Mouse (Mus musculus) liver, embryonic 11.5 days (tissue): ENCODE data around the gene Gpsm3. TPM values are rescaled to one million over a fixed set of nuclear protein-coding genes. Genes with fewer than 3 reads are reported as not detected.

Source experiments
- ATAC-seq: fragments of 200-750 bp; cut with Nextera tagmentation; replicated peaks from 2 replicates; pipeline ENCODE4 v1.8.0; 2017; ENCODE audit warnings: moderate number of reproducible peaks, mild to moderate bottlenecking, moderate TSS enrichment, moderate library complexity; ENCODE audit not compliant: low FRiP score
- DNase-seq: peaks from one replicate; pipeline ENCODE4 v3.0.0-alpha.2; 2017; ENCODE audit warnings: low spot score
- H3K27ac ChIP-seq: fragments of 300-500 bp; sonication (generic); 2 replicates; pipeline ENCODE4 v1.5.1; 2014; ENCODE audit warnings: mild to moderate bottlenecking, low read depth, low read length, control low read depth
- H3K27me3 ChIP-seq: fragments of 300-500 bp; sonication (generic); replicated peaks from 2 replicates; pipeline ENCODE4 v1.6.1; 2014; ENCODE audit warnings: low read length, mixed read lengths; ENCODE audit not compliant: control insufficient read depth, insufficient read depth
- H3K36me3 ChIP-seq: fragments of 300-500 bp; sonication (generic); 2 replicates; pipeline ENCODE4 v1.6.1; 2014; ENCODE audit warnings: mild to moderate bottlenecking, low read length, moderate library complexity, mixed read lengths; ENCODE audit not compliant: control insufficient read depth, insufficient read depth
- H3K4me1 ChIP-seq: fragments of 300-500 bp; sonication (generic); replicated peaks from 2 replicates; pipeline ENCODE4 v1.6.1; 2014; ENCODE audit warnings: low read length, mixed read lengths; ENCODE audit not compliant: control insufficient read depth, insufficient read depth
- H3K4me2 ChIP-seq: fragments of 300-500 bp; sonication (generic); 2 replicates; pipeline ENCODE4 v1.6.1; 2014; ENCODE audit warnings: mild to moderate bottlenecking, control low read depth, moderate library complexity
- H3K4me3 ChIP-seq: fragments of 300-500 bp; sonication (generic); 2 replicates; pipeline ENCODE4 v1.5.1; 2014; ENCODE audit warnings: low read depth, low read length, control low read depth
- H3K9ac ChIP-seq: fragments of 300-500 bp; sonication (generic); 2 replicates; pipeline ENCODE4 v1.6.1; 2014; ENCODE audit warnings: low read depth, low read length, control low read depth
- H3K9me3 ChIP-seq: fragments of 300-500 bp; sonication (generic); 2 replicates; pipeline ENCODE4 v1.6.1; 2016; ENCODE audit warnings: low read length, inconsistent platforms, mixed read lengths; ENCODE audit not compliant: control insufficient read depth
- WGBS: fragments of 180-500 bp; shearing (Covaris S2); extraction: QIAGEN DNeasy Blood & Tissue Kit; methylation state at CpG from one replicate; pipeline ENCODE4 v1.1.7; 2014; 5-methylcytosine and 5-hydroxymethylcytosine counted together
- polyA plus RNA-seq: library from polyadenylated mRNA; unstranded; fragments of >200 nt; fragmentation: Nextera tagmentation; extraction: Ambion mirVana; gene quantifications from 2 replicates; pipeline ENCODE4 v1.2.1, GENCODE M21; 2014

The Gpsm3 gene
- polyA plus RNA-seq, 1 experiment from 2014 or later = 19.8 TPM

DNA sequence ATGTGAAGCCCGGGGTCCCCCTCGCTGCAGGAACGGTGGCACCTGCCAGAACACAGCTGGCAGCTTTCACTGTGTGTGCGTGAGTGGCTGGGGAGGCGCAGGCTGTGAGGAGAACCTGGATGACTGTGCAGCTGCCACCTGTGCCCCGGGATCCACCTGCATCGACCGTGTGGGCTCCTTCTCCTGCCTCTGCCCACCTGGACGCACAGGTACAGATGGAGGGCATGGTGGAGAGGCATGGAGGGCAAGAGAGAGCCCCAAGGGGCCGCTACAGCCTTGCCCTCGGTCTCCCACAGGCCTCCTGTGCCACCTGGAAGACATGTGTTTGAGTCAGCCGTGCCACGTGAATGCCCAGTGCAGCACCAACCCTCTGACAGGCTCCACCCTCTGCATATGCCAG is 21.2 kb upstream of the Gpsm3 start:
- Histone ChIP-seq H3K4me2 (no peak overlapping the region), H3K4me3 (no peak overlapping the region), H3K27me3 (peaks cover 8% of the 10 kb centered on the region; the same call in 1 of the 2 replicates), H3K4me1 (peaks cover 6% of the 10 kb centered on the region), H3K9me3 (no peaks in the 10 kb centered on the region), H3K27ac (no peak overlapping the region), H3K36me3 (no peaks in the 10 kb centered on the region), H3K9ac (no peak overlapping the region)
- no peak for ATAC-seq
- WGBS = 83% methylated on average over 13 of the region's 13 CpGs
- DNase-seq = no peak

DNA sequence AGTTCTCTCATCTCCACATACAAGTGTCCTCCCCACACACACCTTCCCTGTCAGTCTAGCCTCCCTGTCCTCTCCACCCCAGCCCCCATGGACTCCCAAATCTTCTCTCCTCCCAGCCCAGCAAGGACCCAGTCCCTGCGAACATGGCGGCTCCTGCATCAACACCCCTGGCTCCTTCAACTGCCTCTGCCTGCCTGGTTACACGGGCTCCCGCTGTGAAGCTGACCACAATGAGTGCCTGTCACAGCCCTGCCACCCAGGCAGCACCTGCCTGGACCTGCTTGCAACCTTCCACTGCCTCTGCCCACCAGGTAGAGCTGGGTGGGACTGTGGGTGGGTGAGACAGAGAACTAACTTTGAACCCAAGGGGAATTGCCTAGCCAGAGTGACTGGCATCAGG is 19.7 kb upstream of the Gpsm3 start:
- H3K36me3 ChIP-seq = no peaks in the 10 kb centered on the region
- H3K9me3 ChIP-seq = no peaks in the 10 kb centered on the region
- no peak overlapping the region for H3K27ac ChIP-seq
- H3K9ac ChIP-seq = no peak overlapping the region
- H3K4me3 ChIP-seq = no peak overlapping the region
- no peak for ATAC-seq
- H3K27me3 ChIP-seq = peaks cover 8% of the 10 kb centered on the region; the same call in 1 of the 2 replicates
- no peaks in the 10 kb centered on the region for H3K4me1 ChIP-seq
- DNase-seq = no peak
- WGBS = 60% methylated on average over 4 of the region's 4 CpGs
- H3K4me2 ChIP-seq = no peak overlapping the region

DNA sequence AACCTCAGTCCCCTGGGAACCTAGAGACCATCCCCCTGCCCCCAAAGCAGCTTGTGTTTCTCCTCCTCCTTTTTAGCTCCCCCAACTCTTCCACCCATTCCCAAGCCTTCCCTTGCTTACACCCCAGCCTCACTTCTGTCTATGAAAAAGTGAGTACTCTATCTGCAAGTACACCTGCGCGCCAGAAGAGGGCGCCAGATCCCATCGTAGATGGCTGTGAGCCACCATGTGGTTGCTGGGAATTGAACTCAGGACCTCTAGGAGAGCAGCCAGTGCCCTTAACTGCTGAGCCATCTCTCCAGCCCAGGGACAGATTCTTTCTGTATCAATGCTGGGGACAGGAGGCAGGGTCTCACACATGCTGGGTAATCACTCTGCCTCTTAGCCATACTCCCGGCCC is 17.7 kb upstream of the Gpsm3 start:
- no peaks in the 10 kb centered on the region for H3K36me3 ChIP-seq
- no peaks in the 10 kb centered on the region for H3K9me3 ChIP-seq
- no peaks in the 10 kb centered on the region for H3K4me1 ChIP-seq
- H3K9ac ChIP-seq = no peak overlapping the region
- WGBS = 11% methylated on average over 5 of the region's 5 CpGs
- ATAC-seq = no peak
- no peak overlapping the region for H3K27ac ChIP-seq
- DNase-seq = no peak
- H3K27me3 ChIP-seq = peaks cover 4% of the 10 kb centered on the region; the same call in 1 of the 2 replicates
- no peak overlapping the region for H3K4me3 ChIP-seq
- H3K4me2 ChIP-seq = no peak overlapping the region

DNA sequence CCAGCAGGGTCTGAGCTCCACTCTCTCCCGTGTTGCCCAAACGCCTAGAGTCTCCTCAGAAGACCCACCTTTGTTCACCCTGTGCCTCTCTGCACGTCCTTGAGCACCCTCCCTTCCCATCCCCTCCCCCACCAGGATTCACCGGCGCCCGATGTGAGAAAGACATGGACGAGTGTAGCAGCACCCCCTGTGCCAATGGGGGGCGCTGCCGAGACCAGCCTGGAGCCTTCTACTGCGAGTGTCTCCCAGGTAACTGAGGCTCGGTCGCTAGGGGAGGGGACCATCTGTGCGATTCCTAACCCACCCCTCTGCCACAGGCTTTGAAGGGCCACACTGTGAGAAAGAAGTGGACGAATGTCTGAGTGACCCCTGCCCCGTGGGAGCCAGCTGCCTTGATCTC is 17.2 kb upstream of the Gpsm3 start:
- no peaks in the 10 kb centered on the region for H3K36me3 ChIP-seq
- no peaks in the 10 kb centered on the region; the same call in 1 of the 2 replicates for H3K27me3 ChIP-seq
- H3K9me3 ChIP-seq = no peaks in the 10 kb centered on the region
- no peak for ATAC-seq
- no peak overlapping the region for H3K9ac ChIP-seq
- no peak for DNase-seq
- WGBS = 24% methylated on average over 15 of the region's 15 CpGs
- H3K4me2 ChIP-seq = no peak overlapping the region
- no peak overlapping the region for H3K4me3 ChIP-seq
- no peaks in the 10 kb centered on the region for H3K4me1 ChIP-seq
- H3K27ac ChIP-seq = no peak overlapping the region

DNA sequence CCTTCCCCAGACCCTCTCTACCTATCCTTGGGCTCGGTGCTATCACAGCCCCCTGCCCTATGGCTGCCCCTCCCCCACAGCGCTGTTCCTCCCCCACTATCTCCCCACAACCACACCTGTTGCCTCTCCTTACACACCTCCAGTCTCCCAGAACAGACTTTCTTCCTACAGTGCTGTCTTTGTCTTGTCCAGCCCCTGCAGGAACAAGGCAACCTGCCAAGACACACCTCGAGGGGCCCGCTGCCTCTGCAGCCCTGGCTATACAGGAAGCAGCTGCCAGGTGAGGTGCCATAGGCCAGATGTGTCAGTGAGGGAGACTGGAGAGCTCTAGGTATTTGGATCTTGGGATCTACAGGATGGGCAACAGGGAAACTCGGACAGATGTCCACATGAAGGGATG is 13.0 kb upstream of the Gpsm3 start:
- H3K36me3 ChIP-seq = no peaks in the 10 kb centered on the region; the same call in 1 of the 2 replicates
- H3K9me3 ChIP-seq = no peaks in the 10 kb centered on the region
- DNase-seq = no peak
- no peak overlapping the region for H3K4me2 ChIP-seq
- no peaks in the 10 kb centered on the region for H3K4me1 ChIP-seq
- 59% methylated on average over 5 of the region's 5 CpGs for WGBS
- H3K4me3 ChIP-seq = no peak overlapping the region
- no peak overlapping the region for H3K9ac ChIP-seq
- H3K27me3 ChIP-seq = no peaks in the 10 kb centered on the region
- H3K27ac ChIP-seq = no peak overlapping the region
- ATAC-seq = no peak

DNA sequence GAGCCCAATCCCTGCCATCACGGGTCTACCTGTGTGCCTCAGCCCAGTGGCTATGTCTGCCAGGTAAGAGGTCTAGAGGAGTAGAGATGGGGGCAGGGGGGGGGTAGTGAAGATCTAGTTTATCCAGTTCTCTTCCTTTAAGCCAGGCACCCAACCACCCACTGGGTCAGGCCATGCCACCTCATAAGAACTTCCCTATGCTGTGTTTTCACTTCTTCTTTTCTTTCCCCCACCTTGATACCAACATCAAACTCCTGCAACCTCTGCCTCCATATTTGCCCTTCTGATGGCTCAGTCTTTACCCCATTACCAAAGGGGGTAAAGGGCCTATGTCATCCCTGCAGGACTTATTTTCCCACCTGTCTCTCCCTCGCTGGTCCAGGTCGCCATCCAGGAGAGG is 11.5 kb upstream of the Gpsm3 start:
- DNase-seq = no peak
- Histone ChIP-seq H3K4me3 (no peak overlapping the region), H3K9ac (no peak overlapping the region), H3K27me3 (no peaks in the 10 kb centered on the region), H3K4me2 (no peak overlapping the region), H3K9me3 (no peaks in the 10 kb centered on the region), H3K4me1 (no peaks in the 10 kb centered on the region), H3K36me3 (no peaks in the 10 kb centered on the region; the same call in 1 of the 2 replicates), H3K27ac (no peak overlapping the region)
- ATAC-seq = no peak
- 88% methylated on average over 3 of the region's 3 CpGs for WGBS

DNA sequence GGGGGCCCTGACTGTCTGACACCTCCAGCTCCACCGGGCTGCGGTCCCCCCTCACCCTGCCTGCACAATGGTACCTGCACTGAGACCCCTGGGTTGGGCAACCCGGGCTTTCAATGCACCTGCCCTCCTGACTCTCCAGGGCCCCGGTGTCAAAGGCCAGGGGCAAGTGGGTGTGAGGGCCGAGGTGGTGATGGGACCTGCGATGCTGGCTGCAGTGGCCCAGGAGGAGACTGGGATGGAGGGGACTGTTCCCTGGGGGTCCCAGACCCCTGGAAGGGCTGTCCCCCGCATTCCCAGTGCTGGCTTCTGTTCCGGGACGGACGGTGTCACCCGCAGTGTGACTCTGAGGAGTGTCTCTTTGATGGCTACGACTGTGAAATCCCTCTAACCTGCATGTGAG is 7.1 kb upstream of the Gpsm3 start:
- no peak overlapping the region for H3K4me2 ChIP-seq
- ATAC-seq (no peak), DNase-seq (no peak)
- H3K9me3 ChIP-seq = no peaks in the 10 kb centered on the region
- no peak overlapping the region for H3K9ac ChIP-seq
- no peak overlapping the region for H3K27ac ChIP-seq
- H3K4me3 ChIP-seq = no peak overlapping the region
- no peaks in the 10 kb centered on the region; the same call in 1 of the 2 replicates for H3K36me3 ChIP-seq
- H3K27me3 ChIP-seq = no peaks in the 10 kb centered on the region
- 82% methylated on average over 12 of the region's 12 CpGs for WGBS
- peaks cover 6% of the 10 kb centered on the region for H3K4me1 ChIP-seq

DNA sequence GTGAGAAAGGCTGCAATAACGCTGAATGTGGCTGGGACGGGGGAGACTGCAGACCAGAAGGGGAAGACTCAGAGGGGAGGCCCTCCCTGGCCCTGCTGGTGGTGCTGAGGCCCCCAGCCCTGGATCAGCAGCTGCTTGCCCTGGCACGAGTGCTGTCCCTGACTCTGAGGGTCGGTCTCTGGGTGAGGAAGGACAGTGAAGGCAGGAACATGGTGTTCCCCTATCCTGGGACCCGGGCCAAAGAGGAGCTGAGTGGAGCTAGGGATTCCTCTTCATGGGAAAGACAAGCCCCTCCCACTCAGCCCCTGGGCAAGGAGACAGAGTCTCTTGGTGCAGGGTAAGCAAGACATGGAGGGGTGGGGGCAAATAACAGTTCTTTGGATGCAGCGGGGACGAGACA is 6.2 kb upstream of the Gpsm3 start:
- H3K27ac ChIP-seq = no peak overlapping the region
- no peak overlapping the region for H3K9ac ChIP-seq
- H3K4me3 ChIP-seq = no peak overlapping the region
- ATAC-seq (no peak), DNase-seq (no peak)
- H3K27me3 ChIP-seq = no peaks in the 10 kb centered on the region
- H3K9me3 ChIP-seq = no peaks in the 10 kb centered on the region
- no peaks in the 10 kb centered on the region for H3K36me3 ChIP-seq
- H3K4me2 ChIP-seq = no peak overlapping the region
- WGBS = 62% methylated on average over 7 of the region's 7 CpGs
- H3K4me1 ChIP-seq = peaks cover 9% of the 10 kb centered on the region

DNA sequence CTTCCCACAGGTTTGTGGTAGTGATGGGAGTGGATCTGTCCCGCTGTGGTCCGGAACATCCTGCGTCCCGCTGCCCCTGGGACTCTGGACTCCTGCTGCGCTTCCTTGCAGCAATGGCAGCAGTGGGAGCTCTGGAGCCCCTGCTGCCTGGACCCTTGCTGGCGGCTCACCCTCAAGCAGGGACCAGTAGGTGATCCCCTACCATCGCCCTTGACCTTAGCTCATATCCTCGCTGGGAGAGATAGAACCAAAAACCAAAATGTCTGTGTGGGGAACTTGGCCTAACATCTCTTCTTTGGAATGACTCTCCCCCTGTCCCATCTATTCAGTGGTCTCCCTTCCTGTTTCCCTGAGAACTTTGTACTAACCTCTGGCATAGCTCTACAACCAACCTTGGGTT is 5.8 kb upstream of the Gpsm3 start:
- Histone ChIP-seq H3K27ac (no peak overlapping the region), H3K4me1 (peaks cover 13% of the 10 kb centered on the region), H3K9me3 (no peaks in the 10 kb centered on the region), H3K36me3 (no peaks in the 10 kb centered on the region), H3K4me3 (no peak overlapping the region), H3K27me3 (no peaks in the 10 kb centered on the region), H3K9ac (no peak overlapping the region), H3K4me2 (no peak overlapping the region)
- ATAC-seq = no peak
- WGBS = 87% methylated on average over 8 of the region's 8 CpGs
- no peak for DNase-seq
